Comparison of ENCODE assay signal across 8 mouse cellular contexts in the genomic region with DNA sequence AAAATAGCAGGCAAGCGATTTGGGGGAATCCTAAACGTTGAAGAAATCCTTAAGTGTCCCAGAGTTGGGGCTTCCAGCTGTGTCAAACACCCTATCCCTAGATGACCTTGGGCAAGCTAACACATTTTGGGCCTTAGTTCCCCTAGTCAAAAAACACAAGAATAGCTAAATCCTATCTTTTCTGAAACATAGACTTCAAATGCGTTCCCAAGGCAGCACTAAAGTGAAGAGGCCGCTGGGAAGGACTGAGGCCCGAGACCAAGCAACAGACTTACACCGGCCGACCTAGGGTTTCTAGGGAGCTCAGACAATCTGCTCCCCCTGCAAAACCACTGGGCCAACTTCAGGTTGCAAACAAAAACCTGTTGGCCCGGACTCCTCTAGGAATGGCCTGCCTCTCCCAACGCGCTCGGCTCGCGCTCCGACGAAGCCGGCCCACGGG. TPM values are rescaled to one million over a fixed set of nuclear protein-coding genes. Genes with fewer than 3 reads are reported as not detected.
DNase-seq lines count a peak whose midpoint lies in the region; ATAC-seq lines count a peak whose summit lies in the region.

No protein-coding gene starts in this region.

- H3K9me3 ChIP-seq in embryonic facial prominence, embryonic 13.5 days = no peaks in the 10 kb centered on the region
- no peaks in the 10 kb centered on the region for H3K9me3 ChIP-seq in limb, embryonic 10.5 days (replicated peaks)
- peaks cover 6% of the 10 kb centered on the region; the same call in 1 of the 2 replicates for H3K9me3 ChIP-seq in neural tube, embryonic 12.5 days

- peak overlapping the region; percentile 91 for H3K27ac ChIP-seq in embryonic facial prominence, embryonic 13.5 days
- peak overlapping the region; percentile 91 for H3K27ac ChIP-seq in limb, embryonic 10.5 days
- H3K27ac ChIP-seq in neural tube, embryonic 12.5 days = peak overlapping the region; percentile 54; the same call in 1 of the 2 replicates

- H3K4me2 ChIP-seq in embryonic facial prominence, embryonic 13.5 days = peak overlapping the region; percentile 77
- H3K4me2 ChIP-seq in neural tube, embryonic 12.5 days (replicated peaks) = peak overlapping the region; percentile 92

- H3K27me3 ChIP-seq in embryonic facial prominence, embryonic 13.5 days = no peaks in the 10 kb centered on the region
- no peaks in the 10 kb centered on the region for H3K27me3 ChIP-seq in limb, embryonic 10.5 days (ENCODE audit: low read depth, poor library complexity, severe bottlenecking)
- H3K27me3 ChIP-seq in neural tube, embryonic 12.5 days (replicated peaks) = no peaks in the 10 kb centered on the region

- peak; percentile 42 to 58 for DNase-seq in cerebellum, adult 18-20 months
- no peak for DNase-seq in cerebellum, postnatal 36 days
- DNase-seq in 3T3-L1 (ENCODE audit: low read depth, low spot score) = peak; percentile 36
- DNase-seq in limb, embryonic 10.5 days (ENCODE audit: low spot score) = no peak
- DNase-seq in yolk sac, embryonic 10.5 days (ENCODE audit: low spot score) = no peak
- DNase-seq in adrenal gland, postnatal 25 days = no peak

- H3K36me3 ChIP-seq in embryonic facial prominence, embryonic 13.5 days = no peaks in the 10 kb centered on the region; the same call in 1 of the 2 replicates
- peaks cover 15% of the 10 kb centered on the region for H3K36me3 ChIP-seq in limb, embryonic 10.5 days
- no peaks in the 10 kb centered on the region for H3K36me3 ChIP-seq in neural tube, embryonic 12.5 days

- under 1% methylated on average over 17 of the region's 17 CpGs for WGBS in embryonic facial prominence, embryonic 13.5 days
- under 1% methylated on average over 17 of the region's 17 CpGs for WGBS in limb, embryonic 10.5 days
- WGBS in neural tube, embryonic 12.5 days = 1% methylated on average over 17 of the region's 17 CpGs

- no peak for ATAC-seq in embryonic facial prominence, embryonic 13.5 days (ENCODE audit: insufficient number of reproducible peaks, insufficient read depth, low FRiP score, low TSS enrichment, low read depth)
- 0 out of 2 replicates have a peak, but pooled peaks have one; percentile 18 for ATAC-seq in neural tube, embryonic 12.5 days (ENCODE audit: low FRiP score, low read depth)

- peak overlapping the region; percentile 96 for H3K9ac ChIP-seq in embryonic facial prominence, embryonic 13.5 days
- H3K9ac ChIP-seq in neural tube, embryonic 12.5 days = peak overlapping the region; percentile 86

- H3K4me1 ChIP-seq in embryonic facial prominence, embryonic 13.5 days = peaks cover 17% of the 10 kb centered on the region
- peaks cover 26% of the 10 kb centered on the region for H3K4me1 ChIP-seq in limb, embryonic 10.5 days
- H3K4me1 ChIP-seq in neural tube, embryonic 12.5 days = peaks cover 17% of the 10 kb centered on the region

- peak overlapping the region; percentile 94 for H3K4me3 ChIP-seq in embryonic facial prominence, embryonic 13.5 days
- H3K4me3 ChIP-seq in limb, embryonic 10.5 days = peak overlapping the region; percentile 88
- H3K4me3 ChIP-seq in neural tube, embryonic 12.5 days = peak overlapping the region; percentile 87

RNA-seq across cellular contexts. Expression of gene Epn2, which starts 0.9 kb away (rescaled TPM):
- polyA plus RNA-seq in embryonic facial prominence, embryonic 13.5 days (2015; fragmentation: Nextera tagmentation; extraction: Ambion mirVana) = 30.0 and 34.0 TPM in 2 replicates
- polyA plus RNA-seq in limb, embryonic 10.5 days (2016; fragmentation: Nextera tagmentation; extraction: Ambion mirVana) = 20.3 and 24.1 TPM in 2 replicates
- polyA plus RNA-seq in neural tube, embryonic 12.5 days (2016; fragmentation: Nextera tagmentation; extraction: Ambion mirVana) = 40.6 and 43.8 TPM in 2 replicates
- 26.0 and 30.5 TPM in 2 replicates for total RNA-seq in adrenal gland, postnatal 25 days (2021)

Comparison
In these comparisons a context has a peak if more than half of its experiments do, and no peak if none do; other contexts are left out.
1. DNase-seq: peak in cerebellum, adult 18-20 months (2 of 2) and 3T3-L1 (single experiment); none in cerebellum, postnatal 36 days (0 of 2), limb, embryonic 10.5 days (single experiment), yolk sac, embryonic 10.5 days (single experiment) and adrenal gland, postnatal 25 days (single experiment).
2. Peak in every context shown above with its lines, with median percentiles within 50 percentile points of each other: H3K27ac ChIP-seq and H3K4me3 ChIP-seq.